Mouse (Mus musculus) forebrain, embryonic 14.5 days (tissue): ENCODE data around the gene Cercam. TPM values are rescaled to one million over a fixed set of nuclear protein-coding genes. Genes with fewer than 3 reads are reported as not detected.
A peak's percentile ranks its signal among the peaks of the same experiment; 100 is the strongest.
"Not testable (repeated sequence)": the region's sequence is repeated elsewhere in the genome, so short reads cannot be mapped to it uniquely, and the experiment has no call there.

Source experiments
- ATAC-seq: fragments of 200-750 bp; cut with Nextera tagmentation; 2 replicates; pipeline ENCODE4 v1.8.0; 2017; ENCODE audit warnings: mild to moderate bottlenecking, moderate library complexity
- DNase-seq: peaks from one replicate; pipeline ENCODE4 v3.0.0-alpha.2; 2015; ENCODE audit warnings: low spot score
- H3K27ac ChIP-seq: fragments of 300-500 bp; sonication (generic); 2 replicates; pipeline ENCODE4 v1.5.1; 2014; ENCODE audit warnings: low read depth, mild to moderate bottlenecking, control low read depth, low read length, moderate library complexity
- H3K27me3 ChIP-seq: fragments of 300-500 bp; sonication (generic); replicated peaks from 2 replicates; pipeline ENCODE4 v1.6.1; 2014; ENCODE audit warnings: low read length, control low read depth, mixed read lengths; ENCODE audit not compliant: control insufficient read depth, insufficient read depth
- H3K36me3 ChIP-seq: fragments of 300-500 bp; sonication (generic); 2 replicates; pipeline ENCODE4 v1.6.1; 2014; ENCODE audit warnings: low read length, control low read depth; ENCODE audit not compliant: control insufficient read depth, insufficient read depth
- H3K4me1 ChIP-seq: fragments of 300-500 bp; sonication (generic); 2 replicates; pipeline ENCODE4 v1.6.1; 2014; ENCODE audit warnings: antibody characterized with exemption, low read length, control low read depth; ENCODE audit not compliant: control insufficient read depth, insufficient read depth
- H3K4me2 ChIP-seq: fragments of 300-500 bp; sonication (generic); 2 replicates; pipeline ENCODE4 v1.6.1; 2014; ENCODE audit warnings: mild to moderate bottlenecking, control low read depth, low read length
- H3K4me3 ChIP-seq: fragments of 300-500 bp; sonication (generic); 2 replicates; pipeline ENCODE4 v1.5.1; 2014; ENCODE audit warnings: low read depth, low read length, control low read depth
- H3K9ac ChIP-seq: fragments of 300-500 bp; sonication (generic); 2 replicates; pipeline ENCODE4 v1.6.1; 2014; ENCODE audit warnings: mild to moderate bottlenecking, low read length, control low read depth, moderate library complexity
- H3K9me3 ChIP-seq: fragments of 300-500 bp; sonication (generic); replicated peaks from 2 replicates; pipeline ENCODE4 v1.6.1; 2016; ENCODE audit warnings: low read length, control low read depth, mixed read lengths; ENCODE audit not compliant: control insufficient read depth
- WGBS: fragments of 180-500 bp; shearing (Covaris S2); extraction: QIAGEN DNeasy Blood & Tissue Kit; methylation state at CpG from one replicate; pipeline ENCODE4 v1.1.7; 2014; 5-methylcytosine and 5-hydroxymethylcytosine counted together
- polyA plus RNA-seq: library from polyadenylated mRNA; unstranded; fragments of >200 nt; fragmentation: Nextera tagmentation; extraction: Ambion mirVana; gene quantifications from 2 replicates; pipeline ENCODE4 v1.2.1, GENCODE M21; 2014

The Cercam gene
- polyA plus RNA-seq, 1 experiment from 2014 or later: 3.1 TPM

DNA sequence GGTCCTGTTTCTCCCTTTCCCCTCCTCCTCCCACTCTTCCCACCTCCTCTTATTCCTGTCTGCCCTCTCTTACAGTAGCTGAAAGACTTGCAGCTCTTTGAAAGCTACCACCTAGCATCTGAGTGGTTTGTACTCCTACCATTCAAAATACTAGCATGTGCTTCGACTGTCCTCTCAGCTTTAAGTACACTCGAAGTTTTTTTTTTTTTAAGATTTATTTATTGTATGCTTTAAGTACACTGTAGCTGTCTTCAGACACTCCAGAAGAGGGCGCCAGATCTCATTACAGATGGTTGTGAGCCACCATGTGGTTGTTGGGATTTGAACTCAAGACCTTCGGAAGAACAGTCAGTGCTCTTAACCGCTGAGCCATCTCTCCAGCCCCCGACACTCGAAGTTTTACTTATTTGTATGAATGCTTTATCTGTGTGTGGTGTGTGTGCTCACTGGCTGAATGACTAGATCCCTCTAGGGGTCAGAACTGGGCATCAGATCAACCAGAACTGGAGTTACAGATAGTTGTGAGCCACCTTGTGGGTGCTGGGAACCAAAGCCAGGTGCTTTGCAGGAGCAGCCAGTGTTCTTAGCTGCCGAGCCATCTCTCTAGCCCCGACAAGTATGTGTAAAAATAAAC is 17.8 kb downstream of the Cercam start:
- not testable (repeated sequence) for H3K27ac ChIP-seq, DNase-seq, ATAC-seq

DNA sequence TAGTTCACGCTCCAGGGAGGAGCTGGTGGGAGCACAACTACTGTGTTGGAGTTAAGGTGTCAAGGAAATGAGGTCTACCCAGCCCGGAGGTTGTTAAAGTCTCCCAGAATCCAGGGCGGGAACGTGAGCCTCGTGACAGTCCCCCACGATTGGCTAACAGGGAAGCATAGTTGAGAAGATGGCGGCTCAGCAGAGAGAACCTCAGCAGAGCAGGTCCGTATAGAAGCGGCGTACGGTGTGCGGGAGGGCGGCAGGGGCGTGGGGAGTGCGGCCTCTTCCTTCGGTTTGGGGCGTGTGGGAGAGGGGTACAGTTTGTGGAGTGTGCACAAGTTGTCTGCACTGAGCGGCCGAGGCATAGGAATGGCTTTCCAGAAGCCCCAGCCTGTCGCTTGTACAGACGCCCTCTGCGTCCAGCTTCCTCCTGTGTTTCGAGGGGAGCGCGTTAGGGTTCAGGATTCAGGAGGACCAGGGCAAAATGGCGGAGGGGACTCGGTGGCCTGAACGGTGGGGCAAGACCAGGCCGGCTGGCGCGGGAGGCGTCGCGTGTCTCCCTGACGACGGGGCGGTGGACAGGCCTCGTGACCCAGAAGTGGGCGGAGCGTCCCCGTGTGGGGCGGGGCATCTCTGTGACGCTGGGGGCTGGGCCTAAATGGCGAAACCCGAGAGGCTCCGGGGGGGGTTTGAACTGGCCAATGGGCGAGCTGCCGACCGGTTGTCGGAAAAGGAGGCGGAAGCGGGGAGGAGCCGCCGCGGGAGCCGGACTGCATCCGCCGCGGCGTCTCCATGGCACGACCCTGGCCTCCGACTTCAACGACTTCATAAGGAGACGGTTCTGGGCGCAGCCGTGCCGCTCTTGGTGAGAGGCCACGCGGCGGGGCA is 20.3 kb downstream of the Cercam start, which contains the start of gene Odf2:
Gene Odf2 (plus strand): TSS at position 156 of the 879 bp plus-strand sequence.
- no peaks in the 10 kb centered on the region for H3K9me3 ChIP-seq
- H3K4me1 ChIP-seq: peaks cover 8% of the 10 kb centered on the region
- DNase-seq (peak; percentile 99), ATAC-seq (peak; percentile 90)
- H3K4me3 ChIP-seq: peak within 1 kb of the TSS; percentile 79
- H3K9ac ChIP-seq: peak within 1 kb of the TSS; percentile 85
- H3K27me3 ChIP-seq: peaks cover 5% of the 10 kb centered on the region; the same call in 1 of the 2 replicates
- 2% methylated on average over 65 of the region's 70 CpGs for WGBS
- peaks cover 26% of the 10 kb centered on the region for H3K36me3 ChIP-seq
- H3K27ac ChIP-seq: peak within 1 kb of the TSS; percentile 78
- peak within 1 kb of the TSS; percentile 87 for H3K4me2 ChIP-seq

More for the DNA sequence above, 17.8 kb downstream of the Cercam start:
- H3K9me3 ChIP-seq, H3K9ac ChIP-seq, H3K4me3 ChIP-seq, H3K27me3 ChIP-seq, H3K4me2 ChIP-seq, H3K4me1 ChIP-seq, H3K36me3 ChIP-seq: not testable (repeated sequence)
- 81% methylated on average over 9 of the region's 9 CpGs for WGBS

DNA sequence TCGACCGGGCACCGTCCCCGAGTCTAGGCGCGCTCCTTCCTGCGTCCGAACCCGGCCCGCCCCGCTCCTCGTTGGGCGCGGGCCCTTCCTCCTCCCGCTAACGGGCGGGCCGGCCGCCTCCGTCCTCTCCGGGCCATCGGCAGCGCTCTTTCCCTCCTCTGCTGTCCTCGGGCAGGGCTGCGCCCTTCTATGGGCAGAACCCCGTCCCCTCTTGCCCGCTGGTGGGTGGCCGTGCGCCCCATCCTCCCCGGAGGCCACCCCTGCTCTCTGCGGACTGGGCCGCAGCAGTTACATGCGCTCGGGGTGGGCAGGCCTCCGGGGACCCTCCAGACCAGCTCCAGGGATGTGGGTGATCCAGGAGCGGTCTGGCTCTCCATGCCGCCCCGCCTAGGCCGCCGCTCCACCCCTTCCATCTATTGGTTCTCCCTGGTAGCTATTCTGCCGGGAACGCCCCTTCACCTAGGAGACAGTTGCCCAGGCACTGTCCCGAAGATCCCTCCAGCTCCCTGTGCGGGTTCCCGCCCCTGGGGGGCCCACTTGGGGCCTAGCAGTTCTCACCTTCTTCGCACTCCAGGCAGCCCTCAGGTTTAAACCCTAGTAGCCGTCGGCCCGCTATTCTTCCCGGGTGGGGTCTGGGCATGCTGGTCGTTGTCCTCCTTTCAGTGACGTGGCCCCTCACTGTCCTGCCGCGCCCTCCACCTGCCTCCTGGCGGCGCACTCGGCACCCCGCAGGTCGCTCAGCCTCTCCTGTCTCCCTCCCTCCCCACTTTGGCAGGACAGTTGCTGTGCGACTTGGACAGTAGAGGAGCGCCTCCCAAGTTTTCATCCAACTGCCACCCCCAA is 21.2 kb downstream of the Cercam start:
- Histone ChIP-seq H3K9me3 (no peaks in the 10 kb centered on the region), H3K4me2 (peak overlapping the region; percentile 87), H3K36me3 (peaks cover 34% of the 10 kb centered on the region), H3K27ac (peak overlapping the region; percentile 78), H3K27me3 (peaks cover 5% of the 10 kb centered on the region; the same call in 1 of the 2 replicates), H3K4me3 (peak overlapping the region; percentile 79), H3K4me1 (peaks cover 8% of the 10 kb centered on the region), H3K9ac (peak overlapping the region; percentile 85)
- under 1% methylated on average over 60 of the region's 61 CpGs for WGBS
- peak; percentile 89 for DNase-seq
- ATAC-seq: peak; percentile 89

- no peak for DNase-seq
- Histone ChIP-seq H3K4me1 (peaks cover 8% of the 10 kb centered on the region), H3K9me3 (no peaks in the 10 kb centered on the region), H3K27ac (no peak overlapping the region), H3K4me3 (no peak overlapping the region), H3K9ac (no peak overlapping the region; the same call in 1 of the 2 replicates), H3K4me2 (no peak overlapping the region), H3K27me3 (peaks cover 5% of the 10 kb centered on the region; the same call in 1 of the 2 replicates), H3K36me3 (peaks cover 48% of the 10 kb centered on the region)
- no peak for ATAC-seq
- WGBS: 88% methylated on average over 6 of the region's 6 CpGs
Measured at GRCm38 (mm10) chr2:29891773-29892172, 22.8 kb downstream of the Cercam start.

DNA sequence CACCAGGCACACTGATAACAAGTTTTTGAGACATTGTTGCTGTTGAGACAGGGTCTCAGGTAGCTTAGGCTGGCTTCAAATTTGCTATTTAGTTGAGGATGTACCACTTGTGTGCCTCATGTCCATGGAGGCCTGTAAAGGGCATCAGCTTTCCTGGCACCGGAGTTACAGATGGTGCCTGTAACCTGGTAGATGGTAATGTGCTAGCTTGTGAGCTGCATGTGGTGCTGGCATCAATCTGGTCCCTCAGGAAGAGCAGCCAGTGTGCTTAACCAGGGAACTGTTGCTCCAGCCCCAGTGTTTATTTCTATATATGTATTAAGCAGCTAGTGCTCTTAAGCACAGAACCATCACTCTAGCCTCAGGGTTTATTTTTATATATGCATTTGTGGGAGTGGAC is 27.1 kb downstream of the Cercam start:
- H3K36me3 ChIP-seq: peaks cover 91% of the 10 kb centered on the region
- no peaks in the 10 kb centered on the region for H3K27me3 ChIP-seq
- H3K9ac ChIP-seq: no peak overlapping the region
- no peak overlapping the region for H3K27ac ChIP-seq
- H3K9me3 ChIP-seq: no peaks in the 10 kb centered on the region
- H3K4me3 ChIP-seq: no peak overlapping the region
- ATAC-seq (no peak), DNase-seq (no peak)
- no peak overlapping the region for H3K4me2 ChIP-seq
- H3K4me1 ChIP-seq: peaks cover under 1% of the 10 kb centered on the region; the same call in 1 of the 2 replicates
- WGBS: 92% methylated on average over 1 of the region's 1 CpGs

- 91% methylated on average over 2 of the region's 2 CpGs for WGBS
- Histone ChIP-seq H3K4me2 (no peak overlapping the region), H3K9me3 (no peaks in the 10 kb centered on the region), H3K4me3 (no peak overlapping the region), H3K27me3 (no peaks in the 10 kb centered on the region), H3K9ac (no peak overlapping the region), H3K36me3 (peaks cover 97% of the 10 kb centered on the region), H3K27ac (no peak overlapping the region), H3K4me1 (no peaks in the 10 kb centered on the region)
- ATAC-seq (no peak), DNase-seq (peak; percentile 36)
Measured at GRCm38 (mm10) chr2:29897366-29897765, 28.4 kb downstream of the Cercam start.

GRCm38 (mm10) chr2:29898081-29898480 is 29.1 kb downstream of the Cercam start:
- H3K9ac ChIP-seq: no peak overlapping the region
- peak; percentile 9 for DNase-seq
- no peaks in the 10 kb centered on the region for H3K4me1 ChIP-seq
- no peaks in the 10 kb centered on the region for H3K27me3 ChIP-seq
- H3K36me3 ChIP-seq: peaks cover 97% of the 10 kb centered on the region
- H3K4me2 ChIP-seq: no peak overlapping the region
- H3K9me3 ChIP-seq: no peaks in the 10 kb centered on the region
- H3K4me3 ChIP-seq: no peak overlapping the region
- ATAC-seq: no peak
- no peak overlapping the region for H3K27ac ChIP-seq
- whole genome bisulfite sequencing: 96% methylated on average over 1 of the region's 1 CpGs

DNA sequence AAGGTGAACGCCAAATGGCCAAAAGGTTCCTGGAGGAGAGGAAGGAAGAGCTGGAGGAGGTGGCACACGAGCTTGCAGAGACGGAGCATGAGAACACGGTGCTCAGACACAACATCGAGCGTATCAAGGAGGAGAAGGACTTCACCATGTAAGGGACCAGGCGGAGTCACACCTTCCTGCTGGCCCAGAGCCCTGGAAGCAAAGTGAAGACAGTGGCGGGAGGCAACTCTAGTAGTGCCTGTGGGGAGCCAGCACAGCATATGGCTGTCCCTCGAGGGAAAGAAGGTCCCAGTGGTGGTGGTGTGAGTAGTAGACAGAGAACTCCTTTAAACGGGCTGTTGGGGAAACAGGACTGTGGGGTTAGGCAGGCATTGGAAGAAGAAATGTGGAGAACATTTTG is 33.2 kb downstream of the Cercam start:
- H3K4me2 ChIP-seq: no peak overlapping the region
- no peak for ATAC-seq
- no peaks in the 10 kb centered on the region for H3K27me3 ChIP-seq
- H3K4me1 ChIP-seq: no peaks in the 10 kb centered on the region
- H3K9ac ChIP-seq: no peak overlapping the region
- no peaks in the 10 kb centered on the region for H3K9me3 ChIP-seq
- no peak overlapping the region for H3K27ac ChIP-seq
- H3K4me3 ChIP-seq: no peak overlapping the region
- DNase-seq: no peak
- WGBS: 93% methylated on average over 10 of the region's 10 CpGs
- peaks cover 99% of the 10 kb centered on the region for H3K36me3 ChIP-seq
